Mouse (Mus musculus) G1E (cell line): Measurements from ENCODE around the gene Trim27. TPM values are rescaled to one million over a fixed set of nuclear protein-coding genes. Genes with fewer than 3 reads are reported as not detected.

Source experiments
- ATAC-seq: 2 replicates; pipeline ENCODE4 v1.8.0; 2016; ENCODE audit warnings: mild to moderate bottlenecking; ENCODE audit not compliant: insufficient number of reproducible peaks, poor library complexity, low FRiP score, severe bottlenecking; ENCODE audit errors: extremely low read depth
- DNase-seq: peaks from one replicate; pipeline ENCODE4 v3.0.0; 2012; ENCODE audit warnings: low spot score
- H3K27me3 ChIP-seq: 2 replicates; pipeline ENCODE4 v1.6.1; 2012; ENCODE audit warnings: mild to moderate bottlenecking, low read length, inconsistent platforms; ENCODE audit not compliant: insufficient read depth
- H3K36me3 ChIP-seq: replicated peaks from 2 replicates; pipeline ENCODE3; 2012; ENCODE audit warnings: mild to moderate bottlenecking, inconsistent platforms
- H3K4me1 ChIP-seq: 2 replicates; pipeline ENCODE4 v1.6.1; 2012; ENCODE audit warnings: low read depth, low read length, inconsistent platforms, mixed read lengths; ENCODE audit not compliant: insufficient read depth
- H3K4me3 ChIP-seq: 2 replicates; pipeline ENCODE4 v1.5.1; 2012; ENCODE audit warnings: low read depth, mild to moderate bottlenecking, inconsistent platforms, low read length, moderate library complexity, mixed read lengths
- H3K9me3 ChIP-seq: replicated peaks from 2 replicates; pipeline ENCODE4 v1.6.1; 2012; ENCODE audit warnings: inconsistent platforms
- CTCF ChIP-seq: IDR thresholded peaks from 2 replicates; pipeline ENCODE4 v1.5.1; 2012; ENCODE audit warnings: low read depth, low read length, inconsistent platforms, mixed read lengths
- GATA1 ChIP-seq: IDR thresholded peaks from 2 replicates; pipeline ENCODE4 v1.6.1; 2012; ENCODE audit warnings: borderline replicate concordance, low read length, inconsistent platforms, mixed read lengths
- GATA2 ChIP-seq: IDR thresholded peaks from 2 replicates; pipeline ENCODE4 v1.6.1; 2012; ENCODE audit warnings: low read depth, low read length, inconsistent platforms, borderline replicate concordance
- POLR2AphosphoS5 ChIP-seq: IDR thresholded peaks from 2 replicates; pipeline ENCODE4 v1.6.1; 2012; ENCODE audit warnings: low read depth, low read length, inconsistent platforms; ENCODE audit not compliant: insufficient replicate concordance
- TAL1 ChIP-seq: conservative IDR thresholded peaks from 2 replicates; pipeline ENCODE4 v1.6.1; 2012; ENCODE audit warnings: low read depth, low read length, inconsistent platforms, mixed read lengths
- polyA plus RNA-seq: library from polyadenylated mRNA; stranded (reverse); fragments of >175 nt; gene quantifications from 2 replicates; pipeline ENCODE4 v1.2.3, GENCODE M21; 2012
- total RNA-seq, 2 experiments: library from RNA; stranded (forward) in 1 of 2; stranded (reverse) in 1 of 2; fragments of 200-1000 nt in 1 of 2; fragments of >200 nt in 1 of 2; fragmentation: Nextera tagmentation in 1 of 2; gene quantifications; 2 replicates each; pipeline ENCODE4 v1.2.3; 2014 to 2017

Gene Trim27
- total and polyA plus RNA-seq, 3 experiments: 93.2 to 173 (median 139) TPM

DNA sequence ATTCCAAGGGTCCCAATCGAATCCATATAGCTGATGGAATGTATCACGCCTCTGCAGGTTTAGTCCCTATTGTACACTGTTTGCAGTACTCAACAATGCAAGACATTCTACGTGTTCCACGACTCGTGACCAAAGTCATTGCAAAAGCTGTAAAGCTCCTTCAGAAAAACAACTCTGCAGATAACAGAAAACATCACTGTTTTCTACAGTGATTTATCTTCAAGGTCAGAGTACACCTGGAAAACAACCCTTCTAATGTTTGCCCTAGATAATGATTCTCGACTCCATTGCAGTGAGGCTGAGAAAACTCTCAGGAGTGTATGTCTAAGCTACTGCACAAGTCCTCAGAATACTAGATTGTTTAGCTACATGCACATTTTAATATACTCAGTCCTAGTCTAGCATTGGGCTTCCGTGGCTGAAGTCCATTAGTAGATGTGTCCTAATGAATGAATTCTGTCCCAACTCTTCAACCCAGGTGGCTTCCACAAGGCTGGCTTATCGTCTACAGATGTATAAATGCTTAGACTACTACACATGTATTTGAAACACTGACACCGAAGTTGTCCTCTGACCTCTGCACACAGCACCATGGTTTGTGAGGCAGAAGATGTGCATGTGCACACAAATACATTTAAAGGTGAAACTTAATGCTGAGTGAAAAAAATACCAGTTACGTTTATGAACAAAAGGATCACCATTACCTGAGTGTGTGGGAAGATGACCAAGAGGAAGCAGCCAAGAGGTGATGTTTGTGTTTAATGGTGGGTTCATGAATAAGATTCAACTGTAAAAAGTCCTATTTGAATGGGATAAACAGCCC is 16.4 kb downstream of the Trim27 start:
- TF ChIP-seq GATA2: no peak
- TF ChIP-seq TAL1: no peak
- no peak for TF ChIP-seq POLR2AphosphoS5
- TF ChIP-seq GATA1: no peak
- TF ChIP-seq CTCF: no peak
- H3K9me3 ChIP-seq: no peaks in the 10 kb centered on the region
- H3K36me3 ChIP-seq: peaks cover 52% of the 10 kb centered on the region
- no peak for DNase-seq
- H3K4me1 ChIP-seq: peaks cover 13% of the 10 kb centered on the region; the same call in 1 of the 2 replicates
- H3K27me3 ChIP-seq: no peaks in the 10 kb centered on the region
- H3K4me3 ChIP-seq: no peak overlapping the region
- ATAC-seq: no peak

DNA sequence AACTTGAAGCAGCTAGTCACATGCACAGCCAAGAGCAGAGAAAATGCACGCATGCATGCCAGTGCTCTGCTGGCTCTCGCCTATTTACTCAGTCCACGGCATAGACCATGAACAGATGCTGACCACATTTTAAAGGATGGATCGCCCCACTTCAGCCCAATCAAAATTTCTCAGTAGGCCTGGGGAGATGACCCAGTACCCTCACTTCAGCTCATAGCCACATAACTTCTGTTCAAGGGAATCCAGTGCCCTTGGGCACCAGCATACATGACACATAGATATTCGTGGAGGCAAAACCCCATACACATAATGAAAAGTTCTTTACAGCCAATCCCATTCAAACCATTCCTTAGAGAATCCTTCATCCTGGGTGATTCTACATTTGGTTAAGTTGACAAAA is 18.5 kb downstream of the Trim27 start:
- Histone ChIP-seq H3K9me3 (no peaks in the 10 kb centered on the region), H3K4me1 (peaks cover 13% of the 10 kb centered on the region; the same call in 1 of the 2 replicates), H3K27me3 (peaks cover 4% of the 10 kb centered on the region; the same call in 1 of the 2 replicates), H3K36me3 (peaks cover 31% of the 10 kb centered on the region), H3K4me3 (no peak overlapping the region)
- TF ChIP-seq CTCF (no peak), TAL1 (no peak), GATA1 (no peak), GATA2 (no peak), POLR2AphosphoS5 (no peak)
- no peak for DNase-seq
- ATAC-seq: no peak

DNA sequence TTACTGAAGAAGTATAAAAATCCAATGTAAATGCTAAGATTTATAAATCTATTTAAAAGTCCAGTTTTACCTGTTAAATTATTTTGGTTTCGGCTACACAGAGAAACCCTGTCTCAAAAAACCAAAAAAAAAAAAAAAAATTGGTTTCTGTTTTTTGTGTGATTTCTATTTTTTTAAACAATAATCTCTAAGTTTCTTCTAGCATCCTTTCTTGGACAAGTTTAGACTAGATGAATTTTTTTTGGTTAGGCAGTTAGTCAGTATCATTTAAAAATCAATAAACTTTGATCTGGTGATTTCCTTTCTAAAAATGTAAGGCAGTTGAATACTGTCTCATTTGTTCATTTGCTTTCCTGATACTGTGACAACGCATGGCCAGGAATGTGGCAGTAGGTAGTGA is 19.1 kb downstream of the Trim27 start:
- Histone ChIP-seq H3K4me3 (no peak overlapping the region), H3K36me3 (peaks cover 25% of the 10 kb centered on the region), H3K4me1 (peaks cover 13% of the 10 kb centered on the region; the same call in 1 of the 2 replicates), H3K27me3 (peaks cover 7% of the 10 kb centered on the region), H3K9me3 (no peaks in the 10 kb centered on the region)
- no peak for DNase-seq
- ATAC-seq: no peak
- TF ChIP-seq TAL1 (no peak), GATA1 (no peak), CTCF (no peak), POLR2AphosphoS5 (no peak), GATA2 (no peak)

DNA sequence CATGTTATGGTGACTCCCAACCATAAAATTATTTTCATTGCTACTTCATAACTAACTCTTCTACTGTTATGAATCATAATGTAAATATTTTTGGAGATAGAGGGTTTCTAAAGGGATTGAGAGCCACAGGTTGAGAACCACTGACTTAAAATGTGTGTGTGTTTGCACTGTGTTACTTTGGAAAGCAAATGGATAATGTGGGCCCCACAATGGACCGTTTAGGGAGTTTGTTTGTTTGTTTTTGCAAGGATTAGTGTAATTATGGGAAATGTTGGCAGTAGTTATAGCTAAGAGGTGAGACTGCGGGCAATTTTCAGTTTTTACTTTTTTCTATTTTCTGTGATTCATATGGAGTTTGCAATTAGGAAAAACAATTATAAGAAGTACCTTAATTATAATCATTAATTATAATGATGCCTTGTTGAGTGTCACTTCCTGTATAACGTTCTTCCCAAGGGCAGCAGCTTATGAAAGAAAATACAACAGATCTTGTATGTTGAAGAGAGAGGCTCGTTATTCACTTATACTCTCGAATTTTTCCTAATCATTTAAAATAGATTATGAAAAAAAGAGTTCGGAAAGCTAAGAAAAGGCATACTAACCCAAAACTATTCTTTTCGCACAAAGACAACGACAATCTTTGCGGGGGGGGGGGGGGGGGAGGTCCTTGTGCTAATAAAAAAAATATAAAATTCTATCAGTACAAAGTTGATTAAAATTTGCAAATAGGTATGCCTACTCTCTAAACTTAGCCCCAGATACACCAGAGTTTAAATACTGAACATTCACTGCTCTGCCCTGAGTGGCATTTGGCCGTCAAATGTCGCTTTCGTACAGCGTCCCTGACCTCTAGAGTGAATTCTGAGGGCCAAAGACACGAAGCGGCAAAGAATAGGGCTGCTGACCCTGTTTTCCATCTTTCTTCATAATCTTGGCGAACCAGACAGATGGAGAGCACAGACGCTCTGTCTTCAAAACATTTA is 20.1 kb downstream of the Trim27 start:
- Histone ChIP-seq H3K4me1 (peaks cover 13% of the 10 kb centered on the region; the same call in 1 of the 2 replicates), H3K4me3 (peak overlapping the region; percentile 81), H3K36me3 (peaks cover 17% of the 10 kb centered on the region), H3K9me3 (no peaks in the 10 kb centered on the region), H3K27me3 (peaks cover 9% of the 10 kb centered on the region)
- ATAC-seq: peak; percentile 32; the same call in 1 of the 2 replicates
- TF ChIP-seq CTCF (no peak), TAL1 (no peak), POLR2AphosphoS5 (no peak), GATA2 (no peak), GATA1 (no peak)
- DNase-seq: no peak

DNA sequence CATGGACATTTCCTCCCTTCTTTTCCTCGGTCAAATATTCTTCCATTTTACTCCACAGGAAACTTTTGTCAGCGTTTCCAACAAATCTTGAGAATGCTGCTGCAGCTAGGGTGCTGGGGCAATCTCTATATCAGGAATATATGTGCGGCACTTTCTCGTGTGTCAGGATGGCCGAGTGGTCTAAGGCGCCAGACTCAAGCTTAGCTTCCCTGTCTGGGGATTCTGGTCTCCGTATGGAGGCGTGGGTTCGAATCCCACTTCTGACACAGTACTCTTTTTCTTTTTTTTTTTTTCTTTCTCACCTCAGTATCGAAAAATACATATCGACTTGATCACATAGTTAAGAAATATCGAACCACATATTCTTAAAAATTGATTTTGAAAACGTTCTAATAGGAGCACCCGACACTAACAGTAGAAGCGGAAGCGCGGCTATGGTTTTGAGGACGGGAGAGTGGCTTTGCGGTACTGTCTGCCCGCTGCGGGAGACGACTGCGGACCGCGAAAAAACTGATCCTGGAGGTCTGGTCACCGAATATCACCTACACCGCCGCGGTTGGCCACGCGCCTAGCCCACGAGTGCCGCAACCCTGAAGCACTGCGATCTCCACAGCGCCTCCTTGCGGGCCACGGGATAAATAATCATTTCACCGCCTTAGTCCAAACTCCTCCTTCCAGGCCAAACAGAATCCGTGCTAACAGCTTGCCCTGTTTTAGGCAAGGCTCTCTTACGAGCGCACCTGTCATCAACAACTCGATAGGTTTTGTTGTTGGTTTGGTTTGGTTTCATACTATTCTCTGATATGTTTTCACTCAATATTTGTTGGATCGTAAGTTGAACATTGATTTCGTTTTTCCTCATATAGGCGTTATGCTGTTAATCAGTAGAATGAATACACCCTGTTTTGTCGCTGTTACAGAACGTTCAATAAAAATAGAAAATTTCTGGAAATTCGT is 21.1 kb downstream of the Trim27 start:
- peaks cover 9% of the 10 kb centered on the region for H3K27me3 ChIP-seq
- ATAC-seq: peak; percentile 66
- no peaks in the 10 kb centered on the region for H3K9me3 ChIP-seq
- peak; percentile 55 for DNase-seq
- peaks cover 9% of the 10 kb centered on the region for H3K36me3 ChIP-seq
- TF ChIP-seq POLR2AphosphoS5 (no peak), TAL1 (no peak), CTCF (peak; percentile 75)
- peaks cover 13% of the 10 kb centered on the region; the same call in 1 of the 2 replicates for H3K4me1 ChIP-seq
- H3K4me3 ChIP-seq: peak overlapping the region; percentile 81
